Comparison of ENCODE assay signal across 14 mouse cellular contexts in the genomic region with DNA sequence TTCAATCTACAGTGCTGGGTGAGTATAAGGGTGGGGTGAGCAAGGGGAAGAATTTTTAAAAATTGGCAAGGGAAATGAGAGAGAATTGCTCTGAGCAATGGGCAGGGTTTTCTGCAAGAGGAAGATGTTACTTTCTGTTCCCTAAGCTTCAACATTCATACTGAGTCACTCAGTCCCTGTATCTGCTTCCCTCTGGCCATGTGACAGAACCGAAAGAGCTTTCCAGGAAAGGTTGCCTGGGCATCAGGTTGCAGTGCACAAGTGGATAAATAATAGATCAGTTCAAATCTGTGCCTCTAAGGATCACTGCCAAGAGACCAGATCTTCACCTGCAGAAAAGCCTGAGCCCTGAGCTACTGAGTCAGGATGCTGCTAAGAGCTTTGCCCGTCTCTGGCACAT. TPM values are rescaled to one million over a fixed set of nuclear protein-coding genes. Genes with fewer than 3 reads are reported as not detected.
DNase-seq lines count a peak whose midpoint lies in the region; ATAC-seq and TF ChIP-seq lines count a peak whose summit lies in the region.
"Had no signal": no experiment of that assay in that cellular context is flagged by ENCODE, and none has a peak within 500 bp of the region (broad histone marks: within the 10 kb centered on the region; RNA-seq: fewer than 3 reads in every experiment).

No protein-coding gene starts in this region.

- TF ChIP-seq CTCF in liver, adult 2 months (IDR thresholded peaks at IDR 0.05; ENCODE audit: low read depth, low read length), result no peak

- no peak overlapping the region for H3K4me3 ChIP-seq in embryonic facial prominence, embryonic 14.5 days (ENCODE audit: low read depth, low read length)
- H3K4me3 ChIP-seq in embryonic facial prominence, embryonic 10.5 days, result no peak overlapping the region
- no peak overlapping the region for H3K4me3 ChIP-seq in liver, adult 2 months (ENCODE audit: insufficient read depth, low read depth, low read length)
- H3K4me3 ChIP-seq in liver, embryonic 12.5 days, result no peak overlapping the region
- H3K4me3 ChIP-seq in forebrain, embryonic 11.5 days (ENCODE audit: low read depth, low read length), result no peak overlapping the region
- H3K4me3 ChIP-seq: limb, embryonic 12.5 days; neural tube, embryonic 15.5 days had no signal

- ATAC-seq in embryonic facial prominence, embryonic 14.5 days (ENCODE audit: low read depth), result no peak
- no peak for ATAC-seq in liver, embryonic 12.5 days
- no peak for ATAC-seq in forebrain, embryonic 11.5 days (replicated peaks; ENCODE audit: low FRiP score)
- ATAC-seq: hindbrain, postnatal 0 days had no signal

- H3K36me3 ChIP-seq in embryonic facial prominence, embryonic 14.5 days (ENCODE audit: control insufficient read depth, insufficient read depth, low read length), result peaks cover 44% of the 10 kb centered on the region
- H3K36me3 ChIP-seq in embryonic facial prominence, embryonic 10.5 days (replicated peaks), result peaks cover 67% of the 10 kb centered on the region
- peaks cover 25% of the 10 kb centered on the region for H3K36me3 ChIP-seq in liver, adult 2 months (ENCODE audit: control insufficient read depth, insufficient read depth, low read length)
- peaks cover 62% of the 10 kb centered on the region for H3K36me3 ChIP-seq in liver, embryonic 12.5 days
- no peaks in the 10 kb centered on the region; the same call in 1 of the 2 replicates for H3K36me3 ChIP-seq in splenic B cell, adult 2 months (ENCODE audit: control insufficient read depth, insufficient read depth, low read length, poor library complexity, severe bottlenecking)
- H3K36me3 ChIP-seq in forebrain, embryonic 11.5 days (ENCODE audit: control insufficient read depth, insufficient read depth, low read length), result peaks cover 12% of the 10 kb centered on the region

- no peaks in the 10 kb centered on the region for H3K9me3 ChIP-seq in embryonic facial prominence, embryonic 14.5 days (ENCODE audit: control insufficient read depth, low read length)
- no peaks in the 10 kb centered on the region for H3K9me3 ChIP-seq in embryonic facial prominence, embryonic 10.5 days
- H3K9me3 ChIP-seq in liver, embryonic 12.5 days (replicated peaks), result no peaks in the 10 kb centered on the region
- no peaks in the 10 kb centered on the region for H3K9me3 ChIP-seq in forebrain, embryonic 11.5 days (ENCODE audit: control insufficient read depth, low read length)
- H3K9me3 ChIP-seq: limb, embryonic 12.5 days; neural tube, embryonic 15.5 days had no signal

- H3K27ac ChIP-seq in embryonic facial prominence, embryonic 14.5 days (replicated peaks; ENCODE audit: low read depth, low read length), result no peak overlapping the region; the same call in 1 of the 2 replicates
- H3K27ac ChIP-seq in embryonic facial prominence, embryonic 10.5 days (replicated peaks), result no peak overlapping the region
- no peak overlapping the region for H3K27ac ChIP-seq in liver, adult 2 months (replicated peaks; ENCODE audit: insufficient read depth, low read depth, low read length)
- H3K27ac ChIP-seq in liver, embryonic 12.5 days, result no peak overlapping the region
- H3K27ac ChIP-seq in forebrain, embryonic 11.5 days (ENCODE audit: low read depth, low read length), result no peak overlapping the region
- H3K27ac ChIP-seq: hindbrain, postnatal 0 days; kidney, postnatal 0 days; limb, embryonic 12.5 days; neural tube, embryonic 15.5 days had no signal

- H3K4me1 ChIP-seq in embryonic facial prominence, embryonic 14.5 days (ENCODE audit: control insufficient read depth, insufficient read depth, low read length), result no peaks in the 10 kb centered on the region
- H3K4me1 ChIP-seq in embryonic facial prominence, embryonic 10.5 days, result 0 out of 2 replicates have a peak, but pooled peaks cover 3% of the 10 kb centered on the region
- peaks cover 22% of the 10 kb centered on the region for H3K4me1 ChIP-seq in liver, adult 2 months (ENCODE audit: control insufficient read depth, insufficient read depth, low read length)
- H3K4me1 ChIP-seq in liver, embryonic 12.5 days, result 0 out of 2 replicates have a peak, but pooled peaks cover 4% of the 10 kb centered on the region
- H3K4me1 ChIP-seq in forebrain, embryonic 11.5 days (replicated peaks; ENCODE audit: control insufficient read depth, insufficient read depth, low read length), result no peaks in the 10 kb centered on the region

- 65% methylated on average over 2 of the region's 2 CpGs for WGBS in embryonic facial prominence, embryonic 14.5 days
- WGBS in embryonic facial prominence, embryonic 10.5 days, result 81% methylated on average over 2 of the region's 2 CpGs
- WGBS in liver, adult 2 months, result 16% methylated on average over 2 of the region's 2 CpGs
- 80% methylated on average over 2 of the region's 2 CpGs for WGBS in liver, embryonic 12.5 days (ENCODE audit: insufficient replicate concordance)
- 92% methylated on average over 2 of the region's 2 CpGs for WGBS in forebrain, embryonic 11.5 days

- peak; percentile 10 for DNase-seq in embryonic facial prominence, embryonic 14.5 days (ENCODE audit: low spot score)
- DNase-seq in embryonic facial prominence, embryonic 10.5 days (ENCODE audit: low spot score), result no peak
- DNase-seq in liver, adult 2 months (ENCODE audit: extremely low read depth, low read depth, low spot score), result peak; percentile 91
- DNase-seq in adipocyte (ENCODE audit: low spot score), result peak; percentile 42
- peak; percentile 54 for DNase-seq in splenic B cell, adult 2 months (ENCODE audit: low read depth, low spot score)
- no peak for DNase-seq in thymus, postnatal 14 days
- DNase-seq in forebrain, embryonic 11.5 days (ENCODE audit: low spot score), result no peak
- DNase-seq: embryo, embryonic 11 days; thymus, adult 18-20 months had no signal

- TF ChIP-seq POLR2A in liver, adult 2 months (IDR thresholded peaks at IDR 0.05; ENCODE audit: extremely low read depth, insufficient read depth, low read length), result no peak

- no peak overlapping the region for H3K9ac ChIP-seq in embryonic facial prominence, embryonic 14.5 days (ENCODE audit: low read depth, low read length)
- no peak overlapping the region for H3K9ac ChIP-seq in liver, adult 2 months (ENCODE audit: low read depth, low read length)
- H3K9ac ChIP-seq in liver, embryonic 12.5 days, result no peak overlapping the region
- no peak overlapping the region for H3K9ac ChIP-seq in forebrain, embryonic 11.5 days (ENCODE audit: low read length)
- H3K9ac ChIP-seq: limb, embryonic 12.5 days; neural tube, embryonic 15.5 days had no signal

- H3K79me2 ChIP-seq in liver, adult 2 months (ENCODE audit: control insufficient read depth, insufficient read depth, low read length), result no peaks in the 10 kb centered on the region; the same call in 1 of the 2 replicates

- H3K27me3 ChIP-seq in embryonic facial prominence, embryonic 14.5 days (replicated peaks; ENCODE audit: control insufficient read depth, insufficient read depth, low read length), result no peaks in the 10 kb centered on the region
- H3K27me3 ChIP-seq in embryonic facial prominence, embryonic 10.5 days (replicated peaks; ENCODE audit: low read depth, poor library complexity, severe bottlenecking), result no peaks in the 10 kb centered on the region
- H3K27me3 ChIP-seq in liver, adult 2 months (ENCODE audit: control insufficient read depth, insufficient read depth, low read length), result no peaks in the 10 kb centered on the region
- H3K27me3 ChIP-seq in liver, embryonic 12.5 days (replicated peaks), result no peaks in the 10 kb centered on the region
- no peaks in the 10 kb centered on the region for H3K27me3 ChIP-seq in splenic B cell, adult 2 months (ENCODE audit: control insufficient read depth, insufficient read depth, low read length, poor library complexity, severe bottlenecking)
- H3K27me3 ChIP-seq in forebrain, embryonic 11.5 days (ENCODE audit: control insufficient read depth, insufficient read depth, low read length), result no peaks in the 10 kb centered on the region
- H3K27me3 ChIP-seq: limb, embryonic 12.5 days; neural tube, embryonic 15.5 days had no signal

- H3K4me2 ChIP-seq in embryonic facial prominence, embryonic 14.5 days (ENCODE audit: low read depth, low read length), result no peak overlapping the region
- H3K4me2 ChIP-seq in liver, embryonic 12.5 days, result no peak overlapping the region
- no peak overlapping the region for H3K4me2 ChIP-seq in forebrain, embryonic 11.5 days (ENCODE audit: low read depth, low read length, severe bottlenecking)
- H3K4me2 ChIP-seq: limb, embryonic 12.5 days; neural tube, embryonic 15.5 days had no signal

RNA-seq across cellular contexts. Expression of a gene that starts 6.8 kb away (rescaled TPM):
- polyA plus RNA-seq in embryonic facial prominence, embryonic 14.5 days (2014; fragmentation: Nextera tagmentation; extraction: Ambion mirVana), result 47.9 and 50.4 TPM in 2 replicates
- 24.7 and 27.4 TPM in 2 replicates for polyA plus RNA-seq in embryonic facial prominence, embryonic 10.5 days (2016; fragmentation: Nextera tagmentation; extraction: Ambion mirVana)
- total RNA-seq in liver, adult 2 months (2014; rRNA removed), result 48.9 and 60.9 TPM in 2 replicates
- 330 and 511 TPM in 2 replicates for polyA plus RNA-seq in liver, adult 2 months (2012; rRNA removed)
- polyA plus RNA-seq in liver, embryonic 12.5 days (2016; fragmentation: Nextera tagmentation; extraction: Ambion mirVana), result 31.5 and 33.3 TPM in 2 replicates
- 21.2 and 28.5 TPM in 2 replicates for polyA plus RNA-seq in forebrain, embryonic 11.5 days (2014; fragmentation: Nextera tagmentation; extraction: Ambion mirVana)

RNA-seq across cellular contexts. Expression of a gene that starts 26.0 kb away (rescaled TPM):
- 52.6 and 59.1 TPM in 2 replicates for polyA plus RNA-seq in embryonic facial prominence, embryonic 14.5 days (2014; fragmentation: Nextera tagmentation; extraction: Ambion mirVana)
- polyA plus RNA-seq in embryonic facial prominence, embryonic 10.5 days (2016; fragmentation: Nextera tagmentation; extraction: Ambion mirVana), result 12.4 and 15.1 TPM in 2 replicates
- total RNA-seq in liver, adult 2 months (2014; rRNA removed), result 5.3 and 5.4 TPM in 2 replicates
- polyA plus RNA-seq in liver, adult 2 months (2012; rRNA removed), result 6.3 and 7.2 TPM in 2 replicates
- polyA plus RNA-seq in liver, embryonic 12.5 days (2016; fragmentation: Nextera tagmentation; extraction: Ambion mirVana), result 9.2 and 11.0 TPM in 2 replicates
- 22.0 and 26.5 TPM in 2 replicates for polyA plus RNA-seq in forebrain, embryonic 11.5 days (2014; fragmentation: Nextera tagmentation; extraction: Ambion mirVana)

RNA-seq across cellular contexts. Expression of a gene that starts 50.6 kb away (rescaled TPM):
- 167 and 188 TPM in 2 replicates for polyA plus RNA-seq in embryonic facial prominence, embryonic 14.5 days (2014; fragmentation: Nextera tagmentation; extraction: Ambion mirVana)
- 261 and 262 TPM in 2 replicates for polyA plus RNA-seq in embryonic facial prominence, embryonic 10.5 days (2016; fragmentation: Nextera tagmentation; extraction: Ambion mirVana)
- total RNA-seq in liver, adult 2 months (2014; rRNA removed), result 14.6 and 14.8 TPM in 2 replicates
- 12.0 and 14.2 TPM in 2 replicates for polyA plus RNA-seq in liver, adult 2 months (2012; rRNA removed)
- polyA plus RNA-seq in liver, embryonic 12.5 days (2016; fragmentation: Nextera tagmentation; extraction: Ambion mirVana), result 118 and 125 TPM in 2 replicates
- polyA plus RNA-seq in forebrain, embryonic 11.5 days (2014; fragmentation: Nextera tagmentation; extraction: Ambion mirVana), result 274 and 277 TPM in 2 replicates

RNA-seq across cellular contexts. Expression of a gene that starts 50.8 kb away (rescaled TPM):
- polyA plus RNA-seq in embryonic facial prominence, embryonic 14.5 days (2014; fragmentation: Nextera tagmentation; extraction: Ambion mirVana), result 11.5 and 13.4 TPM in 2 replicates
- polyA plus RNA-seq in embryonic facial prominence, embryonic 10.5 days (2016; fragmentation: Nextera tagmentation; extraction: Ambion mirVana), result 8.4 and 9.9 TPM in 2 replicates
- 14.1 and 17.3 TPM in 2 replicates for total RNA-seq in liver, adult 2 months (2014; rRNA removed)
- polyA plus RNA-seq in liver, adult 2 months (2012; rRNA removed), result 14.9 and 16.5 TPM in 2 replicates
- 6.8 and 7.1 TPM in 2 replicates for polyA plus RNA-seq in liver, embryonic 12.5 days (2016; fragmentation: Nextera tagmentation; extraction: Ambion mirVana)
- 11.3 TPM in 2 replicates for polyA plus RNA-seq in forebrain, embryonic 11.5 days (2014; fragmentation: Nextera tagmentation; extraction: Ambion mirVana)

RNA-seq across cellular contexts. Expression of a gene that starts 55.1 kb away (rescaled TPM):
- polyA plus RNA-seq in embryonic facial prominence, embryonic 14.5 days (2014; fragmentation: Nextera tagmentation; extraction: Ambion mirVana), result 47.7 and 50.3 TPM in 2 replicates
- polyA plus RNA-seq in embryonic facial prominence, embryonic 10.5 days (2016; fragmentation: Nextera tagmentation; extraction: Ambion mirVana), result 61.5 and 66.8 TPM in 2 replicates
- 16.3 and 18.5 TPM in 2 replicates for total RNA-seq in liver, adult 2 months (2014; rRNA removed)
- 11.2 and 12.4 TPM in 2 replicates for polyA plus RNA-seq in liver, adult 2 months (2012; rRNA removed)
- polyA plus RNA-seq in liver, embryonic 12.5 days (2016; fragmentation: Nextera tagmentation; extraction: Ambion mirVana), result 17.5 and 24.0 TPM in 2 replicates
- 80.6 and 90.6 TPM in 2 replicates for polyA plus RNA-seq in forebrain, embryonic 11.5 days (2014; fragmentation: Nextera tagmentation; extraction: Ambion mirVana)

Comparison
In these comparisons a context has a peak if more than half of its experiments do, and no peak if none do; other contexts are left out.
1. DNase-seq: peak in embryonic facial prominence, embryonic 14.5 days (single experiment), liver, adult 2 months (single experiment), adipocyte (single experiment) and splenic B cell, adult 2 months (single experiment); none in embryonic facial prominence, embryonic 10.5 days (single experiment), thymus, postnatal 14 days (single experiment) and forebrain, embryonic 11.5 days (single experiment).